Comparison of ENCODE assay signal across 35 mouse cellular contexts in the genomic region with DNA sequence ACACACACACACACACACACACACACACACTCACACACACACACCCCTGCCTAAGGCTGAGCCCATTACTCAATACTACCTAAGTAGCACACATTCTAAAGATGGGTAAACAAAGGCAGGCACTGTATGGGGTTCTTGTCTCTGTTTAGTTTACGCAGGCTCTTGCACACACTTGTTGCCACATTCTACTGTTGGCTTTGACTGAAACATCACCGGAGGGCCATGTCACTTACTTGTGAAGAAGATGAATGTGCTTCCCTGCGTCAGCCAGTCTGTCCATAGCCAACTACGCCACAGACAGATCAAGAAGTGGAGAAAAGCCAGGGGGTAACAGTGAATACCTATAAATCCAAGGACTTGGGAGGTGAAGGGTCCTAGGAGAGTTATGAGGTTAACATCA.
"Had no signal": no experiment of that assay in that cellular context is flagged by ENCODE, and none has a peak within 500 bp of the region (broad histone marks: within the 10 kb centered on the region; RNA-seq: fewer than 3 reads in every experiment).

No protein-coding gene starts in this region.

- H3K4me1 ChIP-seq: heart, embryonic 12.5 days; heart, embryonic 13.5 days; heart, embryonic 15.5 days; hindbrain, embryonic 10.5 days; hindbrain, embryonic 12.5 days; hindbrain, embryonic 13.5 days; hindbrain, embryonic 15.5 days; intestine, embryonic 15.5 days; kidney, embryonic 15.5 days had no signal

- H3K4me2 ChIP-seq: heart, embryonic 11.5 days; heart, embryonic 12.5 days; heart, embryonic 13.5 days; heart, embryonic 15.5 days; hindbrain, embryonic 12.5 days; hindbrain, embryonic 13.5 days; hindbrain, embryonic 14.5 days; hindbrain, embryonic 15.5 days; intestine, embryonic 15.5 days; kidney, embryonic 15.5 days had no signal

- H3K27me3 ChIP-seq: heart, embryonic 12.5 days; heart, embryonic 13.5 days; heart, embryonic 15.5 days; hindbrain, embryonic 12.5 days; hindbrain, embryonic 13.5 days; hindbrain, embryonic 15.5 days; intestine, embryonic 15.5 days; kidney, embryonic 15.5 days had no signal

- H3K9ac ChIP-seq: heart, embryonic 12.5 days; heart, embryonic 13.5 days; heart, embryonic 15.5 days; hindbrain, embryonic 12.5 days; hindbrain, embryonic 13.5 days; hindbrain, embryonic 14.5 days; hindbrain, embryonic 15.5 days; intestine, embryonic 15.5 days; kidney, embryonic 15.5 days had no signal

- H3K36me3 ChIP-seq: heart, embryonic 12.5 days; heart, embryonic 13.5 days; heart, embryonic 15.5 days; hindbrain, embryonic 10.5 days; hindbrain, embryonic 12.5 days; hindbrain, embryonic 13.5 days; hindbrain, embryonic 15.5 days; intestine, embryonic 15.5 days; kidney, embryonic 15.5 days had no signal

- H3K27ac ChIP-seq: heart, embryonic 13.5 days; heart, embryonic 15.5 days; hindbrain, embryonic 10.5 days; hindbrain, embryonic 12.5 days; hindbrain, embryonic 13.5 days; hindbrain, embryonic 14.5 days; hindbrain, embryonic 15.5 days; hindbrain, postnatal 0 days; intestine, embryonic 15.5 days; kidney, embryonic 15.5 days; kidney, postnatal 0 days; layer of hippocampus, adult 2 months; left cerebral cortex, adult 2 months had no signal

- H3K4me3 ChIP-seq: heart, embryonic 12.5 days; heart, embryonic 13.5 days; heart, embryonic 15.5 days; hindbrain, embryonic 10.5 days; hindbrain, embryonic 12.5 days; hindbrain, embryonic 13.5 days; hindbrain, embryonic 15.5 days; intestine, embryonic 15.5 days; kidney, embryonic 15.5 days; layer of hippocampus, adult 2 months; left cerebral cortex, adult 2 months had no signal

- DNase-seq: heart, postnatal 10 days; heart, postnatal 14 days; heart, postnatal 36 days; heart, postnatal 4 days; kidney, adult 11 months; kidney, adult 18-20 months; kidney, adult 2 months; kidney, adult 8-10 months; kidney, adult 9 months; kidney, postnatal 10 days; kidney, postnatal 14 days; kidney, postnatal 25 days; kidney, postnatal 36 days; kidney, postnatal 4 days; layer of hippocampus, adult 9-11 months; layer of hippocampus, postnatal 36 days had no signal

- ATAC-seq: hindbrain, embryonic 16.5 days; hindbrain, postnatal 0 days; inflammation-experienced regulatory T-cells, adult 6 months; intestine, embryonic 15.5 days; intestine, embryonic 16.5 days; intestine, postnatal 0 days had no signal

- H3K9me3 ChIP-seq: heart, embryonic 12.5 days; heart, embryonic 13.5 days; heart, embryonic 15.5 days; hindbrain, embryonic 10.5 days; hindbrain, embryonic 12.5 days; hindbrain, embryonic 13.5 days; hindbrain, embryonic 15.5 days; intestine, embryonic 15.5 days; kidney, embryonic 15.5 days had no signal
